Mouse (Mus musculus) CD4-positive, CD25-positive, alpha-beta regulatory T cell, adult 4 months (primary cell): Measurements from ENCODE around the gene Abca8b. TPM values are rescaled to one million over a fixed set of nuclear protein-coding genes. Genes with fewer than 3 reads are reported as not detected.
"Not testable (repeated sequence)": the region's sequence is repeated elsewhere in the genome, so short reads cannot be mapped to it uniquely, and the experiment has no call there.

ENCODE experiments used
- ATAC-seq: one replicate; pipeline ENCODE4 v1.8.0; 2017
- polyA plus RNA-seq, 2 experiments: library from polyadenylated mRNA; unstranded; fragments of 100-300 nt; shearing (Covaris generic); gene quantifications; one replicate each; pipeline ENCODE4 v1.2.1; 2017

Gene Abca8b
- polyA plus RNA-seq, 2 experiments from 2014 or later = 0.05 TPM; not detected in 1

- ATAC-seq = not testable (repeated sequence)
Measured at GRCm38 (mm10) chr11:109913156-109913555, 82.5 kb downstream of the Abca8b start.

- not testable (repeated sequence) for ATAC-seq
Measured at GRCm38 (mm10) chr11:109912118-109912517, 83.5 kb downstream of the Abca8b start.

- ATAC-seq = no peak
Measured at GRCm38 (mm10) chr11:109909801-109910200, 85.8 kb downstream of the Abca8b start.

GRCm38 (mm10) chr11:109908207-109909031 lies 87.2 kb downstream of the Abca8b start:
- ATAC-seq = no peak

GRCm38 (mm10) chr11:109907508-109907907 lies 88.1 kb downstream of the Abca8b start:
- ATAC-seq = no peak

- no peak for ATAC-seq
Measured at GRCm38 (mm10) chr11:109902616-109903598, 92.7 kb downstream of the Abca8b start.

- no peak for ATAC-seq
Measured at GRCm38 (mm10) chr11:109900491-109901241, 95.0 kb downstream of the Abca8b start.

- no peak for ATAC-seq
Measured at GRCm38 (mm10) chr11:109898791-109899467, 96.7 kb downstream of the Abca8b start.

GRCm38 (mm10) chr11:109895952-109896530 lies 99.6 kb downstream of the Abca8b start:
- no peak for ATAC-seq

- ATAC-seq = no peak
Measured at GRCm38 (mm10) chr11:109895496-109895895, 100.1 kb downstream of the Abca8b start.

GRCm38 (mm10) chr11:109893894-109894804 lies 101.5 kb downstream of the Abca8b start:
- no peak for ATAC-seq

- ATAC-seq = no peak
Measured at GRCm38 (mm10) chr11:109891989-109892386, 103.7 kb downstream of the Abca8b start.

GRCm38 (mm10) chr11:109891371-109891988 lies 104.2 kb downstream of the Abca8b start:
- no peak for ATAC-seq

- ATAC-seq = no peak
Measured at GRCm38 (mm10) chr11:109889595-109889994, 106.0 kb downstream of the Abca8b start.

- ATAC-seq = no peak
Measured at GRCm38 (mm10) chr11:109886757-109887156, 108.9 kb downstream of the Abca8b start.

GRCm38 (mm10) chr11:109885521-109885920 lies 110.1 kb downstream of the Abca8b start:
- no peak for ATAC-seq

GRCm38 (mm10) chr11:109884801-109885200 lies 110.8 kb downstream of the Abca8b start:
- no peak for ATAC-seq

GRCm38 (mm10) chr11:109884126-109884525 lies 111.5 kb downstream of the Abca8b start:
- no peak for ATAC-seq
